ENCODE assay signal across 9 mouse cellular contexts in genomic region chr11:107859288-107859687, GRCm38 (mm10). TPM values are rescaled to one million over a fixed set of nuclear protein-coding genes. Genes with fewer than 3 reads are reported as not detected.
DNase-seq lines count a peak whose midpoint lies in the region; ATAC-seq and TF ChIP-seq lines count a peak whose summit lies in the region.
"Had no signal": no experiment of that assay in that cellular context is flagged by ENCODE, and none has a peak within 500 bp of the region (broad histone marks: within the 10 kb centered on the region; RNA-seq: fewer than 3 reads in every experiment).

No protein-coding gene starts in this region.

- H3K4me1 ChIP-seq in kidney, embryonic 15.5 days: no peaks in the 10 kb centered on the region
- H3K4me1 ChIP-seq in ES-E14 (ENCODE audit: control insufficient read depth in 2 of 2, insufficient read depth in 2 of 2, low read length in 2 of 2, poor library complexity in 1 of 2): no peaks in the 10 kb centered on the region

- ATAC-seq in kidney, embryonic 15.5 days (replicated peaks; ENCODE audit: low FRiP score): no peak
- no peak for ATAC-seq in activated CD4-positive, CD25-positive, alpha-beta regulatory T cell, adult 4 months

- no peak overlapping the region for H3K9ac ChIP-seq in kidney, embryonic 15.5 days
- H3K9ac ChIP-seq in ES-E14 (ENCODE audit: insufficient read depth, low read depth, low read length, poor library complexity, severe bottlenecking): no peak overlapping the region

- in situ Hi-C loops in ES-E14 (cut with MboI; ENCODE audit: low sequenced_read_pairs in 2 of 2, unreplicated experiment in 2 of 2): loop anchor here in 1 of 2 experiments (25.0 kb wide), 1 partner anchor 528 kb away; no protein-coding TSS in a partner anchor

- no peaks in the 10 kb centered on the region for H3K9me3 ChIP-seq in kidney, embryonic 15.5 days (replicated peaks)
- no peaks in the 10 kb centered on the region for H3K9me3 ChIP-seq in ES-E14 (ENCODE audit: control insufficient read depth, insufficient read depth, low read depth, low read length)

- intact Hi-C loops in left cerebral cortex, postnatal 10 days (cut with DNase I): loop anchor here (10.0 kb wide), 1 partner anchor 344 kb away; no protein-coding TSS in a partner anchor

- no peak overlapping the region for H3K4me2 ChIP-seq in kidney, embryonic 15.5 days

- H3K27ac ChIP-seq in kidney, embryonic 15.5 days: no peak overlapping the region
- no peak overlapping the region for H3K27ac ChIP-seq in ES-E14 (ENCODE audit: insufficient read depth, low read depth, low read length, poor library complexity, severe bottlenecking)

- WGBS in kidney, embryonic 15.5 days: 18% methylated on average over 7 of the region's 7 CpGs

- peaks cover 5% of the 10 kb centered on the region; the same call in 1 of the 2 replicates for H3K27me3 ChIP-seq in kidney, embryonic 15.5 days

- H3K36me3 ChIP-seq in kidney, embryonic 15.5 days: no peaks in the 10 kb centered on the region
- H3K36me3 ChIP-seq in ES-E14 (ENCODE audit: control insufficient read depth, insufficient read depth, low read length, poor library complexity, severe bottlenecking): no peaks in the 10 kb centered on the region

- no peak overlapping the region for H3K4me3 ChIP-seq in kidney, embryonic 15.5 days (replicated peaks)
- H3K4me3 ChIP-seq in ES-E14 (ENCODE audit: insufficient read depth in 1 of 2, low read depth in 1 of 2, low read length in 2 of 2, poor library complexity in 1 of 2, severe bottlenecking in 1 of 2): no peak overlapping the region
- H3K4me3 ChIP-seq: myocyte had no signal

- no peak for TF ChIP-seq POLR2A in brain, embryonic 14.5 days (IDR thresholded peaks at IDR 0.05; ENCODE audit: borderline replicate concordance, extremely low read depth, insufficient read depth, insufficient read length, poor library complexity, severe bottlenecking)

- TF ChIP-seq CTCF in brain, embryonic 14.5 days (IDR thresholded peaks at IDR 0.05; ENCODE audit: borderline replicate concordance, extremely low read depth, insufficient read depth, insufficient read length): peak; percentile 83; the same call in 1 of the 2 replicates

- DNase-seq in kidney, adult 18-20 months: peak; percentile 54
- peak; percentile 45 for DNase-seq in ES-E14 (ENCODE audit: low read depth, low spot score)
- DNase-seq in brain, embryonic 14.5 days (ENCODE audit: low read depth): peak; percentile 90
- peak; percentile 12 for DNase-seq in fibroblast of lung, adult 2 months (ENCODE audit: low read depth)
- DNase-seq in left cerebral cortex, postnatal 10 days (ENCODE audit: extremely low spot score in 1 of 2, low spot score in 2 of 2): peak; percentile 51 to 66
- DNase-seq in retina, adult 2 months (ENCODE audit: low read depth, low spot score): peak; percentile 22

TF ChIP-seq in ES-E14, 5 proteins besides CTCF, POLR2A, EP300 and RAD21:
- no peak for TF ChIP-seq MAFK (IDR thresholded peaks at IDR 0.05; ENCODE audit: insufficient read depth, low read depth, low read length)
- TF ChIP-seq ZNF384 (IDR thresholded peaks at IDR 0.05; ENCODE audit: low read depth, low read length): peak; percentile 76; the same call in 1 of the 2 replicates
- TF ChIP-seq HCFC1 (IDR thresholded peaks at IDR 0.05; ENCODE audit: borderline replicate concordance, insufficient read depth, low read length): no peak
- TF ChIP-seq ZC3H11A (IDR thresholded peaks at IDR 0.05; ENCODE audit: borderline replicate concordance, low read depth, low read length): peak; percentile 61

RNA-seq across cellular contexts. Expression of gene Cacng5, which starts 55.6 kb away (rescaled TPM):
- 0.35 and 1.2 TPM in 2 replicates for polyA plus RNA-seq in kidney, embryonic 15.5 days (2015; fragmentation: Nextera tagmentation; extraction: Ambion mirVana)
- 0.40 and 0.63 TPM in 2 replicates for total RNA-seq in ES-E14 (2012; rRNA removed)
- polyA plus RNA-seq in brain, embryonic 14.5 days (2012; rRNA removed): 3.9 and 5.4 TPM in 2 replicates
- total RNA-seq in left cerebral cortex, postnatal 10 days (2021): 10 to 100 TPM; 22.5 to 22.8 TPM
- polyA plus RNA-seq in activated CD4-positive, CD25-positive, alpha-beta regulatory T cell, adult 4 months (2017; shearing (Covaris generic)): not detected
- polyA plus RNA-seq: myocyte had no signal

Comparison
In these comparisons a context has a peak if more than half of its experiments do, and no peak if none do; other contexts are left out.
1. DNase-seq: peak in every context shown above with its lines; median percentile 90 in brain, embryonic 14.5 days; 58 in left cerebral cortex, postnatal 10 days; 54 in kidney, adult 18-20 months; 45 in ES-E14; 22 in retina, adult 2 months; 12 in fibroblast of lung, adult 2 months.